Mouse (Mus musculus): ENCODE measurements around the gene Prpf31. TPM values are rescaled to one million over a fixed set of nuclear protein-coding genes. Genes with fewer than 3 reads are reported as not detected.
"Not testable (repeated sequence)": the region's sequence is repeated elsewhere in the genome, so short reads cannot be mapped to it uniquely, and the experiment has no call there.

Prpf31 gene
- total and polyA plus RNA-seq, 2 experiments from 2014 or later: 41.5 to 47.9 TPM

- ATAC-seq (ENCODE audit: insufficient read depth, low read depth) (no peak), DNase-seq (ENCODE audit: low spot score) (no peak)
- Histone ChIP-seq H3K27ac (ENCODE audit: low read depth) (no peak overlapping the region), H3K9me3 (replicated peaks; ENCODE audit: control insufficient read depth, low read length) (no peaks in the 10 kb centered on the region), H3K4me3 (ENCODE audit: low read depth, low read length) (no peak overlapping the region), H3K4me2 (ENCODE audit: low read depth, low read length) (no peak overlapping the region), H3K4me1 (ENCODE audit: control insufficient read depth, insufficient read depth) (no peaks in the 10 kb centered on the region), H3K27me3 (ENCODE audit: control insufficient read depth, insufficient read depth, low read length) (no peaks in the 10 kb centered on the region), H3K9ac (replicated peaks; ENCODE audit: low read depth, low read length) (no peak overlapping the region), H3K36me3 (replicated peaks; ENCODE audit: control insufficient read depth, insufficient read depth, low read length) (no peaks in the 10 kb centered on the region)
- TF ChIP-seq CTCF (IDR thresholded peaks at IDR 0.05; ENCODE audit: low read depth): no peak
- TF ChIP-seq EP300 (IDR thresholded peaks at IDR 0.05; ENCODE audit: low read depth): no peak
- WGBS: 72% methylated on average over 3 of the region's 3 CpGs
Observed at GRCm38 (mm10) chr7:3590550-3590949, 39.2 kb upstream of the Prpf31 start.

- no peak overlapping the region for H3K4me2 ChIP-seq (ENCODE audit: low read depth, low read length)
- H3K4me3 ChIP-seq (ENCODE audit: low read depth, low read length): no peak overlapping the region
- no peak overlapping the region for H3K9ac ChIP-seq (replicated peaks; ENCODE audit: low read depth, low read length)
- DNase-seq (ENCODE audit: low spot score) (no peak), ATAC-seq (ENCODE audit: insufficient read depth, low read depth) (no peak)
- H3K4me1 ChIP-seq (ENCODE audit: control insufficient read depth, insufficient read depth): no peaks in the 10 kb centered on the region
- no peaks in the 10 kb centered on the region for H3K27me3 ChIP-seq (ENCODE audit: control insufficient read depth, insufficient read depth, low read length)
- no peak overlapping the region for H3K27ac ChIP-seq (ENCODE audit: low read depth)
- no peaks in the 10 kb centered on the region for H3K9me3 ChIP-seq (replicated peaks; ENCODE audit: control insufficient read depth, low read length)
- no peak for TF ChIP-seq CTCF (IDR thresholded peaks at IDR 0.05; ENCODE audit: low read depth)
- TF ChIP-seq EP300 (IDR thresholded peaks at IDR 0.05; ENCODE audit: low read depth): no peak
- WGBS: 57% methylated on average over 1 of the region's 1 CpGs
- H3K36me3 ChIP-seq (replicated peaks; ENCODE audit: control insufficient read depth, insufficient read depth, low read length): no peaks in the 10 kb centered on the region
Observed at GRCm38 (mm10) chr7:3591534-3591933, 38.3 kb upstream of the Prpf31 start.

- ATAC-seq (ENCODE audit: insufficient read depth, low read depth): no peak
- no peak overlapping the region for H3K9ac ChIP-seq (replicated peaks; ENCODE audit: low read depth, low read length)
- H3K27me3 ChIP-seq (ENCODE audit: control insufficient read depth, insufficient read depth, low read length): no peaks in the 10 kb centered on the region
- H3K9me3 ChIP-seq (replicated peaks; ENCODE audit: control insufficient read depth, low read length): no peaks in the 10 kb centered on the region
- H3K4me3 ChIP-seq (ENCODE audit: low read depth, low read length): no peak overlapping the region
- DNase-seq (ENCODE audit: low spot score): no peak
- H3K36me3 ChIP-seq (replicated peaks; ENCODE audit: control insufficient read depth, insufficient read depth, low read length): no peaks in the 10 kb centered on the region
- TF ChIP-seq EP300 (IDR thresholded peaks at IDR 0.05; ENCODE audit: low read depth) (no peak), CTCF (IDR thresholded peaks at IDR 0.05; ENCODE audit: low read depth) (no peak)
- no peak overlapping the region for H3K27ac ChIP-seq (ENCODE audit: low read depth)
- no peaks in the 10 kb centered on the region for H3K4me1 ChIP-seq (ENCODE audit: control insufficient read depth, insufficient read depth)
- H3K4me2 ChIP-seq (ENCODE audit: low read depth, low read length): no peak overlapping the region
Observed at GRCm38 (mm10) chr7:3593855-3594254, 35.9 kb upstream of the Prpf31 start.

GRCm38 (mm10) chr7:3594686-3595085 lies 35.1 kb upstream of the Prpf31 start:
- TF ChIP-seq CTCF (IDR thresholded peaks at IDR 0.05; ENCODE audit: low read depth): no peak
- TF ChIP-seq EP300 (IDR thresholded peaks at IDR 0.05; ENCODE audit: low read depth): no peak
- 7% methylated on average over 5 of the region's 5 CpGs for WGBS

GRCm38 (mm10) chr7:3595146-3595545 lies 34.6 kb upstream of the Prpf31 start:
- Histone ChIP-seq H3K9ac (replicated peaks; ENCODE audit: low read depth, low read length) (no peak overlapping the region), H3K9me3 (replicated peaks; ENCODE audit: control insufficient read depth, low read length) (no peaks in the 10 kb centered on the region), H3K4me3 (ENCODE audit: low read depth, low read length) (0 out of 2 replicates have a peak overlapping the region, but pooled peaks have one; percentile 19), H3K36me3 (replicated peaks; ENCODE audit: control insufficient read depth, insufficient read depth, low read length) (no peaks in the 10 kb centered on the region), H3K4me1 (ENCODE audit: control insufficient read depth, insufficient read depth) (no peaks in the 10 kb centered on the region), H3K27ac (ENCODE audit: low read depth) (no peak overlapping the region), H3K4me2 (ENCODE audit: low read depth, low read length) (peak overlapping the region; percentile 16; the same call in 1 of the 2 replicates), H3K27me3 (ENCODE audit: control insufficient read depth, insufficient read depth, low read length) (no peaks in the 10 kb centered on the region)
- WGBS: 11% methylated on average over 9 of the region's 9 CpGs
- 0 out of 2 replicates have a peak, but pooled peaks have one; percentile 36 for ATAC-seq (ENCODE audit: insufficient read depth, low read depth)
- TF ChIP-seq EP300 (IDR thresholded peaks at IDR 0.05; ENCODE audit: low read depth) (no peak), CTCF (IDR thresholded peaks at IDR 0.05; ENCODE audit: low read depth) (no peak)
- no peak for DNase-seq (ENCODE audit: low spot score)

More at GRCm38 (mm10) chr7:3594686-3595085, 35.1 kb upstream of the Prpf31 start:
- no peaks in the 10 kb centered on the region for H3K9me3 ChIP-seq (replicated peaks; ENCODE audit: control insufficient read depth, low read length)
- H3K36me3 ChIP-seq (replicated peaks; ENCODE audit: control insufficient read depth, insufficient read depth, low read length): no peaks in the 10 kb centered on the region
- ATAC-seq (ENCODE audit: insufficient read depth, low read depth): no peak
- H3K4me3 ChIP-seq (ENCODE audit: low read depth, low read length): 0 out of 2 replicates have a peak overlapping the region, but pooled peaks have one; percentile 19
- H3K4me1 ChIP-seq (ENCODE audit: control insufficient read depth, insufficient read depth): no peaks in the 10 kb centered on the region
- no peaks in the 10 kb centered on the region for H3K27me3 ChIP-seq (ENCODE audit: control insufficient read depth, insufficient read depth, low read length)
- H3K4me2 ChIP-seq (ENCODE audit: low read depth, low read length): peak overlapping the region; percentile 16; the same call in 1 of the 2 replicates
- DNase-seq (ENCODE audit: low spot score): no peak
- no peak overlapping the region for H3K9ac ChIP-seq (replicated peaks; ENCODE audit: low read depth, low read length)
- no peak overlapping the region for H3K27ac ChIP-seq (ENCODE audit: low read depth)

GRCm38 (mm10) chr7:3597755-3598154 lies 32.0 kb upstream of the Prpf31 start:
- not testable (repeated sequence) for DNase-seq (ENCODE audit: low spot score); H3K27ac ChIP-seq (ENCODE audit: low read depth); ATAC-seq (ENCODE audit: insufficient read depth, low read depth); H3K4me3 ChIP-seq (ENCODE audit: low read depth, low read length); H3K9ac ChIP-seq (replicated peaks; ENCODE audit: low read depth, low read length); H3K36me3 ChIP-seq (replicated peaks; ENCODE audit: control insufficient read depth, insufficient read depth, low read length); H3K27me3 ChIP-seq (ENCODE audit: control insufficient read depth, insufficient read depth, low read length); H3K4me2 ChIP-seq (ENCODE audit: low read depth, low read length); H3K4me1 ChIP-seq (ENCODE audit: control insufficient read depth, insufficient read depth); H3K9me3 ChIP-seq (replicated peaks; ENCODE audit: control insufficient read depth, low read length)
- WGBS: 43% methylated on average over 1 of the region's 1 CpGs

Data from heart, postnatal 0 days (tissue).